Mouse (Mus musculus): ENCODE data around the gene Pbx3.

DNA sequence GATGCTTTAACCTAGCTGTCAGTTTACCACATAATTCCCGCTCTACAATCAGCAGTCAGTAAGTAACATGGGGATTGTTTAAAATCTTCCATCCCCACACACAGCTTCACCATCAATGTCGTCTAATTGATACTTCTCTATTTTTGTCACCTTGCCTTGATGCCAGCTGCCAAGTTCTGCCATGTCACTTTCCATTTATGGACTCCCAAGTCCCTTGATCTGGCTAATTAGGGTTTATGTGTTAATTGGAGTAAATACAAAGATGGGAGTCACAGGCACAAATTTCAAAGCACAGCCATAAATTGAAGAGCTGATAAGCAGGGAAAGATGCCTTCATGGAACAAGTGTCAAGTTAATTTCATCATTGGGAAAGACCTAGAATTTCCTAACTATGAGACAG is 114.7 kb downstream of the Pbx3 start:
- no peak for TF ChIP-seq EP300 (IDR thresholded peaks at IDR 0.05; ENCODE audit: low read depth)
- no peak for TF ChIP-seq CTCF (IDR thresholded peaks at IDR 0.05; ENCODE audit: low read depth)
